Mouse (Mus musculus): ENCODE measurements around the gene Mapk1.
A peak's percentile ranks its signal among the peaks of the same experiment; 100 is the strongest.

Mapk1 gene

GRCm38 (mm10) chr16:17018071-17018470 lies 34.9 kb downstream of the Mapk1 start:
- DNase-seq: no peak

- no peak for DNase-seq
These were observed 41.4 kb downstream of the Mapk1 start for GRCm38 (mm10) chr16:17024469-17025148.

GRCm38 (mm10) chr16:17029971-17030695 lies 47.0 kb downstream of the Mapk1 start:
- DNase-seq: no peak

GRCm38 (mm10) chr16:17033754-17034153 lies 50.6 kb downstream of the Mapk1 start:
- no peak for DNase-seq

- DNase-seq: no peak
These were observed 57.5 kb downstream of the Mapk1 start for GRCm38 (mm10) chr16:17040716-17041115.

- DNase-seq: no peak
These were observed 58.2 kb downstream of the Mapk1 start for GRCm38 (mm10) chr16:17041417-17041816.

- peak; percentile 11 for DNase-seq
These were observed 61.1 kb downstream of the Mapk1 start for GRCm38 (mm10) chr16:17044320-17044719.

GRCm38 (mm10) chr16:17045287-17045686 lies 62.1 kb downstream of the Mapk1 start:
- no peak for DNase-seq

GRCm38 (mm10) chr16:17049886-17050285 lies 66.7 kb downstream of the Mapk1 start:
- no peak for DNase-seq

- no peak for DNase-seq
These were observed 68.9 kb downstream of the Mapk1 start for GRCm38 (mm10) chr16:17052087-17052486.

- no peak for DNase-seq
These were observed 70.7 kb downstream of the Mapk1 start for GRCm38 (mm10) chr16:17053903-17054302.

- DNase-seq: no peak
These were observed 72.4 kb downstream of the Mapk1 start for GRCm38 (mm10) chr16:17055584-17055983.

GRCm38 (mm10) chr16:17062338-17062737 lies 79.2 kb downstream of the Mapk1 start:
- no peak for DNase-seq

GRCm38 (mm10) chr16:17067552-17067951 lies 84.4 kb downstream of the Mapk1 start:
- DNase-seq: no peak

GRCm38 (mm10) chr16:17069511-17070443 lies 86.6 kb downstream of the Mapk1 start, which contains the start of gene Ypel1:
Gene Ypel1 (plus strand): TSS chr16:17069696.
- peak; percentile 81 for DNase-seq

- no peak for DNase-seq
These were observed 87.5 kb downstream of the Mapk1 start for GRCm38 (mm10) chr16:17070716-17071115.

GRCm38 (mm10) chr16:17073000-17073399 lies 89.8 kb downstream of the Mapk1 start:
- DNase-seq: no peak

- no peak for DNase-seq
These were observed 93.1 kb downstream of the Mapk1 start for GRCm38 (mm10) chr16:17076301-17076700.

- DNase-seq: no peak
These were observed 93.7 kb downstream of the Mapk1 start for GRCm38 (mm10) chr16:17076869-17077268.

- no peak for DNase-seq
These were observed 94.9 kb downstream of the Mapk1 start for GRCm38 (mm10) chr16:17078101-17078500.

- DNase-seq: peak; percentile 19
These were observed 99.1 kb downstream of the Mapk1 start for GRCm38 (mm10) chr16:17082121-17082792.

- peak; percentile 29 for DNase-seq
These were observed 102.5 kb downstream of the Mapk1 start for GRCm38 (mm10) chr16:17085636-17086035.

GRCm38 (mm10) chr16:17086241-17086640 lies 103.1 kb downstream of the Mapk1 start:
- DNase-seq: no peak

Measured in kidney, adult 9 months (tissue).